Mouse (Mus musculus) ES-Bruce4 (cell line): ENCODE results near the gene Nxnl1.

Source experiments
- CTCF ChIP-seq: IDR thresholded peaks from one replicate; pipeline ENCODE4 v1.8.1; 2011; ENCODE audit warnings: low read depth, low read length
- POLR2A ChIP-seq: IDR thresholded peaks from one replicate; pipeline ENCODE4 v1.8.1; 2011; ENCODE audit warnings: low read length; ENCODE audit not compliant: insufficient read depth

GRCm38 (mm10) chr8:71552770-71553169 is 13.6 kb downstream of the Nxnl1 start:
- no peak for TF ChIP-seq CTCF
- TF ChIP-seq POLR2A = no peak
